Mouse (Mus musculus): ENCODE data around the gene Gm45140. TPM values are rescaled to one million over a fixed set of nuclear protein-coding genes. Genes with fewer than 3 reads are reported as not detected.

Gene Gm45140
- polyA plus RNA-seq (2016; fragmentation: Nextera tagmentation; extraction: Ambion mirVana) = 2.3 and 2.8 TPM in 2 replicates

GRCm38 (mm10) chr6:87835695-87836094 lies at the start of gene Gm45140:
Gm45140 (minus strand) TSS chr6:87835795.
- Histone ChIP-seq H3K4me2 (replicated peaks) (no peak within 1 kb of the TSS), H3K27ac (replicated peaks) (no peak within 1 kb of the TSS), H3K27me3 (no peaks in the 10 kb centered on the region), H3K4me3 (no peak within 1 kb of the TSS), H3K4me1 (peaks cover 13% of the 10 kb centered on the region), H3K9me3 (no peaks in the 10 kb centered on the region), H3K9ac (replicated peaks) (no peak within 1 kb of the TSS), H3K36me3 (peaks cover 37% of the 10 kb centered on the region)
- ATAC-seq (ENCODE audit: low FRiP score, low read depth) = no peak
- 94% methylated on average over 7 of the region's 7 CpGs for WGBS

GRCm38 (mm10) chr6:87882816-87883215 lies 47.2 kb upstream of the Gm45140 start:
- Histone ChIP-seq H3K27ac (replicated peaks) (no peak overlapping the region), H3K9me3 (no peaks in the 10 kb centered on the region), H3K4me1 (no peaks in the 10 kb centered on the region), H3K4me3 (no peak overlapping the region), H3K27me3 (0 out of 2 replicates have a peak, but pooled peaks cover 3% of the 10 kb centered on the region), H3K9ac (replicated peaks) (no peak overlapping the region), H3K4me2 (replicated peaks) (no peak overlapping the region), H3K36me3 (no peaks in the 10 kb centered on the region)
- no peak for ATAC-seq (ENCODE audit: low FRiP score, low read depth)
- WGBS = 62% methylated on average over 4 of the region's 4 CpGs

- H3K4me2 ChIP-seq (replicated peaks) = no peak overlapping the region
- H3K9ac ChIP-seq (replicated peaks) = no peak overlapping the region
- 0 out of 2 replicates have a peak, but pooled peaks cover 3% of the 10 kb centered on the region for H3K27me3 ChIP-seq
- no peak for ATAC-seq (ENCODE audit: low FRiP score, low read depth)
- H3K36me3 ChIP-seq = no peaks in the 10 kb centered on the region
- no peak overlapping the region for H3K27ac ChIP-seq (replicated peaks)
- H3K9me3 ChIP-seq = no peaks in the 10 kb centered on the region
- no peak overlapping the region for H3K4me3 ChIP-seq
- WGBS = 74% methylated on average over 3 of the region's 3 CpGs
- no peaks in the 10 kb centered on the region for H3K4me1 ChIP-seq
Measured at GRCm38 (mm10) chr6:87882221-87882620, 46.6 kb upstream of the Gm45140 start.

GRCm38 (mm10) chr6:87879628-87880027 lies 44.0 kb upstream of the Gm45140 start:
- H3K9me3 ChIP-seq = no peaks in the 10 kb centered on the region
- H3K4me1 ChIP-seq = no peaks in the 10 kb centered on the region
- H3K9ac ChIP-seq (replicated peaks) = no peak overlapping the region
- H3K27ac ChIP-seq (replicated peaks) = no peak overlapping the region
- no peaks in the 10 kb centered on the region for H3K36me3 ChIP-seq
- 0 out of 2 replicates have a peak, but pooled peaks cover 3% of the 10 kb centered on the region for H3K27me3 ChIP-seq
- 66% methylated on average over 3 of the region's 3 CpGs for whole genome bisulfite sequencing
- no peak overlapping the region for H3K4me2 ChIP-seq (replicated peaks)
- H3K4me3 ChIP-seq = no peak overlapping the region
- no peak for ATAC-seq (ENCODE audit: low FRiP score, low read depth)

DNA sequence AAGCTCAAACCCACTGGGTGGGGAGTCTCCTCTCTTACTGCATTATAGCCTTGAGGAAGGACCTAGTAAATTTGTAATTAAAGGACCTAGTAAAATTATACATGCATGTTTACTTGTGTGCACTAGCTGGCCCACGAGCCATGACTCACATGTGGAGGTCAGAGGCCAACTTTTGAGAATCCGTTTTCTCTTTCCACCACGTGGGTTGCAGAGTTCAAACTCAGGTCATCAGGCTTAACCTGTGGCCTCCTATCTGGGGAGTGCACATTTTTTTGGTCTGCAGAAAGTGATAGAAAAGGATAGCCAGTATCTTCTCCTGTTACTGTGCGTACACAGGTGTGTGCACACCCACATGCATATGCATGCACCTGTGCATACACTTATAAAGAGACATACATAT lies 43.4 kb upstream of the Gm45140 start:
- Histone ChIP-seq H3K9me3 (no peaks in the 10 kb centered on the region), H3K4me3 (no peak overlapping the region), H3K4me2 (replicated peaks) (no peak overlapping the region), H3K36me3 (no peaks in the 10 kb centered on the region), H3K27me3 (0 out of 2 replicates have a peak, but pooled peaks cover 3% of the 10 kb centered on the region), H3K4me1 (no peaks in the 10 kb centered on the region), H3K27ac (replicated peaks) (no peak overlapping the region), H3K9ac (replicated peaks) (no peak overlapping the region)
- 44% methylated on average over 4 of the region's 4 CpGs for WGBS
- no peak for ATAC-seq (ENCODE audit: low FRiP score, low read depth)

DNA sequence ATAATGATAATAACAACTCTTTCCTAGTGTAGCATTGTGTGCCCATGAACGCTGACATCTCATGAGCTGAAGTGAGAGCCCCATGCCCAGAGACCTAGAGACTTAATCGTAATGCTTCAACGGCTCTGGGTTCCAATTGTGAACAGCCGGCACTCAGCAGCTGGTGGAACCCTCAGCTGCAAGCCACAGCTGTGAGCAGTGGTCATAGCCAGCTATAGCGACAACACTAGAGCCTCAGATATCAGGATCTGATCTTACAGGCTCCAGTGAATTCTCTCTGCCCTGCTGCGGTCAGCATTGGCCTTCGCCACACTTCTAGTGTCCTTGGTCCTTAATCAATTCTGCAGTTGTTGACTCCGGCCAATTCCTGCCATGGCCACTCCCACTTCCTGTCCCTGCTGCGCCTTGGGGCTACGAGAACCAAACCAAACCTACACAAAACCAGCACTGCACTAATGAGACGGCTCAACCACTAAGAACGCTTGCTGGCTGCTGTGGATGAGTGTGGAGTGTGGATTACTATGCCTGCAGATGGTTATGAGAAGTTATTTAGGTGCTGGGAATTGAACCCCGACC lies 40.6 kb upstream of the Gm45140 start:
- Histone ChIP-seq H3K4me3 (no peak overlapping the region), H3K36me3 (no peaks in the 10 kb centered on the region), H3K9ac (replicated peaks) (no peak overlapping the region), H3K4me1 (no peaks in the 10 kb centered on the region), H3K27ac (replicated peaks) (no peak overlapping the region), H3K27me3 (0 out of 2 replicates have a peak, but pooled peaks cover 3% of the 10 kb centered on the region), H3K4me2 (replicated peaks) (no peak overlapping the region), H3K9me3 (no peaks in the 10 kb centered on the region)
- no peak for ATAC-seq (ENCODE audit: low FRiP score, low read depth)
- 78% methylated on average over 13 of the region's 13 CpGs for WGBS

DNA sequence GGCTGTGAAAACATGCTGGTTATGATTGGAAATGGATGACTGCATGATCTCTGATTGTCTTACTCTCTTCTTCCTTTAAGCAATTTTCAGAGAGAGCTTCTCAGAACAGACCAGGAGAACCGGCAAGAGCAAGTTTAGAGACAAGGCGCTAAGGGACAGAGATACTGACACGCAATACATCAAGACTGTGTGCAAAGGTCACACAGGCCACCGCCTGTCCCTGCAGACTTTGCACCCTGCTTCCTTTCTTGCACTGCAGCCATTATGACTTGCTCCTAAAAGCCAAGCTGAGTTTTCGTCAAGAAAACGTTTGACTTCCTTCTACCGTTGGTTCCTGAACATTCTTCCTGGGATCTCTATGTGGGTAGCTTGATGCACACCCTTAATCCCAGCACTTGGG lies 40.0 kb upstream of the Gm45140 start:
- 92% methylated on average over 7 of the region's 7 CpGs for WGBS
- Histone ChIP-seq H3K36me3 (no peaks in the 10 kb centered on the region), H3K4me2 (replicated peaks) (no peak overlapping the region), H3K27me3 (0 out of 2 replicates have a peak, but pooled peaks cover 3% of the 10 kb centered on the region), H3K9ac (replicated peaks) (no peak overlapping the region), H3K27ac (replicated peaks) (no peak overlapping the region), H3K4me3 (no peak overlapping the region), H3K9me3 (no peaks in the 10 kb centered on the region), H3K4me1 (no peaks in the 10 kb centered on the region)
- no peak for ATAC-seq (ENCODE audit: low FRiP score, low read depth)

DNA sequence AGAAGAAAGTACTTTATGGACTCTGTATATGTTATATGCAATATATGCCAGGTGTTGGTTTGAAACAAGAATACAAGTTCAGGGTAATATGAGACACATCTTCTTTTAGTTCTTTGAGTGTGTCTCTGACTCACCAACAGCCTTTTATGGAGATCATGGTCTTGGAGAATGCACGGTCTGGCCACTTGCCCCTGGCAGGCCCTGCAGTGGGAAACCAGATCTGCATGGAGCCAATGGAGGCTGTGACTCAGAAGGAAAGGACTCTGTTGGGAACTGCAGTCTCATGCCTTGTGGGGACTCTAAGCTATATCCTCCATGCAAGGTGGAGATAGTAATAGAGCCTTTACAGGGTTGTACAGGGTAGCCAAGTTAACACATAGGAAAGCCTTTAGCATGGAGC lies 39.5 kb upstream of the Gm45140 start:
- H3K4me2 ChIP-seq (replicated peaks) = no peak overlapping the region
- H3K9ac ChIP-seq (replicated peaks) = no peak overlapping the region
- no peak overlapping the region for H3K4me3 ChIP-seq
- H3K27ac ChIP-seq (replicated peaks) = no peak overlapping the region
- no peak for ATAC-seq (ENCODE audit: low FRiP score, low read depth)
- no peaks in the 10 kb centered on the region for H3K9me3 ChIP-seq
- H3K27me3 ChIP-seq = no peaks in the 10 kb centered on the region
- WGBS = 83% methylated on average over 1 of the region's 1 CpGs
- H3K36me3 ChIP-seq = no peaks in the 10 kb centered on the region
- H3K4me1 ChIP-seq = no peaks in the 10 kb centered on the region

GRCm38 (mm10) chr6:87873963-87874362 lies 38.4 kb upstream of the Gm45140 start:
- Histone ChIP-seq H3K27me3 (no peaks in the 10 kb centered on the region), H3K36me3 (no peaks in the 10 kb centered on the region), H3K9me3 (no peaks in the 10 kb centered on the region), H3K4me3 (no peak overlapping the region), H3K4me1 (no peaks in the 10 kb centered on the region), H3K4me2 (replicated peaks) (no peak overlapping the region), H3K27ac (replicated peaks) (no peak overlapping the region), H3K9ac (replicated peaks) (no peak overlapping the region)
- no peak for ATAC-seq (ENCODE audit: low FRiP score, low read depth)
- WGBS = 87% methylated on average over 2 of the region's 2 CpGs

- no peak for ATAC-seq (ENCODE audit: low FRiP score, low read depth)
- 71% methylated on average over 1 of the region's 1 CpGs for WGBS
- Histone ChIP-seq H3K4me2 (replicated peaks) (no peak overlapping the region), H3K4me3 (no peak overlapping the region), H3K36me3 (no peaks in the 10 kb centered on the region), H3K27ac (replicated peaks) (no peak overlapping the region), H3K27me3 (no peaks in the 10 kb centered on the region), H3K4me1 (no peaks in the 10 kb centered on the region), H3K9ac (replicated peaks) (no peak overlapping the region), H3K9me3 (no peaks in the 10 kb centered on the region)
Measured at GRCm38 (mm10) chr6:87873104-87873503, 37.5 kb upstream of the Gm45140 start.

- Histone ChIP-seq H3K4me3 (no peak overlapping the region), H3K9ac (replicated peaks) (no peak overlapping the region), H3K27me3 (no peaks in the 10 kb centered on the region), H3K27ac (replicated peaks) (no peak overlapping the region), H3K4me2 (replicated peaks) (no peak overlapping the region), H3K36me3 (no peaks in the 10 kb centered on the region), H3K4me1 (no peaks in the 10 kb centered on the region), H3K9me3 (no peaks in the 10 kb centered on the region)
- 90% methylated on average over 7 of the region's 7 CpGs for WGBS
- no peak for ATAC-seq (ENCODE audit: low FRiP score, low read depth)
Measured at GRCm38 (mm10) chr6:87871240-87871639, 35.6 kb upstream of the Gm45140 start.

DNA sequence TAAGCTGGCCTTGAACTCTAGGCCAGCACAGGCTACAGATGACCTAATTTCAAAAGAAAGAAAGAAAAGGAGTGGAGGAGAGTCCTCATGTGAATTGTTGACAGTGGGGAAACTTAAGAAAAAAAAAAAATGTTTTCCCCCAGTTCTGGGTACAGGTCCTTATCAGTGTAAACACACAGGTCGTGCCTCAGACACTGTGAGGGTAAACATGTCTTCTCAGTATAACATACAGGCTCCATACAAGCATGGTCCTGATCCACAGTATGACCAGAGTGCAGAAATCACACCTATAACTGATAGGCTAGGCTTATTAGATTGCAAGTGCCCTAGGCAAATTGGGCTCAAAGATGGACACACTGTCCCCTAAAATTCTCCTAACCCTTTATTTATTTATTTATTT lies 34.8 kb upstream of the Gm45140 start:
- no peaks in the 10 kb centered on the region for H3K9me3 ChIP-seq
- no peaks in the 10 kb centered on the region for H3K36me3 ChIP-seq
- no peak overlapping the region for H3K9ac ChIP-seq (replicated peaks)
- WGBS = 55% methylated on average over 1 of the region's 1 CpGs
- no peak overlapping the region for H3K4me3 ChIP-seq
- no peaks in the 10 kb centered on the region for H3K27me3 ChIP-seq
- H3K4me1 ChIP-seq = no peaks in the 10 kb centered on the region
- no peak overlapping the region for H3K27ac ChIP-seq (replicated peaks)
- no peak for ATAC-seq (ENCODE audit: low FRiP score, low read depth)
- no peak overlapping the region for H3K4me2 ChIP-seq (replicated peaks)

All from midbrain, embryonic 12.5 days (tissue).